Mouse (Mus musculus) frontal cortex, postnatal 36 days (tissue): ENCODE measurements around the gene Sass6.
"Not testable (repeated sequence)": the region's sequence is repeated elsewhere in the genome, so short reads cannot be mapped to it uniquely, and the experiment has no call there.

Source experiments
- DNase-seq, 2 experiments: peaks; one replicate each; pipeline ENCODE4 v3.0.0; 2022; ENCODE audit warnings: low spot score in 2 of 2

The Sass6 gene

DNA sequence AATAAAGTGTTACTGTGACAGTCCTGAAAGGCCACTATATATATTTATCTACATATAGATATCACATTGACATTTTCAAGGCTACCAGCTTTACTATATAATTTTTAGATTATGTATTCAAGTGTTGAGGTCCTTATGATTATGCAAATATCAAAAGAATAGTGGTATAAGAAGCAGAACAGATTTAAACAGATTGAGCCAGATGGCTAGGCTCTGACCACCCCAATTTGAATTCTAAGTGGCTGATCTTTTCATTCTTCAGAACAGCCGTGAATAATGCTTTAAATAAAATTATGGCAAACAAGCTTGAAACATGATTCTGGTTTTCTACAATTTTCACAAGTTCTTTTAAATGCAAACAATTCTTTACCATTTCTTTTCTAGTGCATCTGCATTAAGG, 36.7 kb downstream of the Sass6 start:
- no peak for DNase-seq

DNA sequence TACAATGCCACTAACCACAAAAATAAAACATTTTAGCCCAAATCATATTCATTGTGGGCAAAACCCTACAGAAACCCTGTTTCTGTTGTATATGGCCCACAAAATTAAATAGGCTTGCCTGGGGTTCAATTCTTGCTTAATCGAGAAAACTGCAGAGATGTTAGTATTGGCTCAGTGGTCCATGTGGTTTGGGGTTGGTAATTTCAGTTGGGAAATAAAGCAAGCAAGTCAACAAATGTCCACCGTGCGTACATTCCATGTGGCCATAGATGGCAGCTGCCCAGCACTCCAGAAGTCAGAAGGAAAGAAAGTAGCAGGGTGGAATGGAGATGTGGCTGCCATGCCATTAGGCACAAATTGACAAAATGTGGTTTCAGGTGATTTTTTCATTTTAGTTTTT, 38.2 kb downstream of the Sass6 start:
- DNase-seq, result no peak

DNA sequence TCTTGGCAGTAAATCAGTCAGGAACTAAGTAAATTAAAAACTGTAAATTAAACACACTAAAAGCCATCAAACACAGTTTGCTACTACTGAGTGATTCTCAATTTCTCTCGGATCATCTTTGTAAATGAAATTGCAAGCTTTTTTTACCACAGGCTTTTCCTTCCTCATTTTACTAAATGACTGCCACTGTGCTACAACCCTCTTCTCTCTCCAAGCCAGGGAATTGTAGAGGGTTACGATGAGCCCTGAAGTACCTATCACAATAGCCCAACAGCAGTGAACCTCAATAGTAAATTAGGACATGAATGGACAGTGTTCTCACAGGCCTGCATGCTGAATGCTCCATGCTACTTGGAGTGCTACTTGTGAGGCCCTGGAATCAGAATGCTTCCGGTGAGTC, 39.3 kb downstream of the Sass6 start:
- no peak for DNase-seq

DNA sequence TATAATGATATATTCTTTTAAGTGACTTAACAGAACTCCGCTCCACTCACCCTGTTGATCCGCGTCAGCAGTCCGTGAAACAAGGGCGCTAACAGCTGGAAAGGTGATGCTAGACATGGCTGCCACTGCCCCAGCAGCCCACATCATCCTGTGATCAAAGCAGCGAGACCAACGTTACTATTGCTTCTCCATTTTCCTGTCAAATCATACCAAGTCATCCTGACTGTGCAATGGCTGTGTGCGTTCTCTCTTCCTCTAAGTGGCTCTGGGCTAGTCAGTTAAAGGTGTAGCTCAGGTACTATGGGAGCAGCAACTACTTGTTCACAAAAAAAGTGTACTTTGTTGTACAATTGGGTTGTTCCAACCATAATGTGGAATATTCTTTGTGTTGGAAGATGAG, 40.1 kb downstream of the Sass6 start:
- no peak for DNase-seq

DNA sequence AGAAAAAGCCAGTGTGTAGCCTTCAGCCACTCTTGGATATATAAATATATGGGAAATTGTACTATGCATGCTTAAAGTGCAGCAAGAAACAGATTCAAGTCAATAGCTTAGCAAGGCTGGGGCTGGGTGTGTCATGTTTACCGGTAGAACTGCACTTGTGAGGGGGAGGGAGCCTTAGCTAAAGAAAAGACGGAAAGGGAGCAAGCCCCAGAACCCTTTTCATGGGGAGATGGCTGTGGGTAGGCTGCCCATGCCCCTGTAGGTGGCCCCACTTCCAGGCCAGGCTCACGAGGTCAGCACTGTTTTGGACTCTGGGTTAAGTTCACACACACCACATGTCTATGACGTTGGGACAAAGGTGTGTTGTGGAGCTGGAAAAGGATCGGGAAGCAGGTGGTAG, 41.0 kb downstream of the Sass6 start:
- no peak for DNase-seq

DNA sequence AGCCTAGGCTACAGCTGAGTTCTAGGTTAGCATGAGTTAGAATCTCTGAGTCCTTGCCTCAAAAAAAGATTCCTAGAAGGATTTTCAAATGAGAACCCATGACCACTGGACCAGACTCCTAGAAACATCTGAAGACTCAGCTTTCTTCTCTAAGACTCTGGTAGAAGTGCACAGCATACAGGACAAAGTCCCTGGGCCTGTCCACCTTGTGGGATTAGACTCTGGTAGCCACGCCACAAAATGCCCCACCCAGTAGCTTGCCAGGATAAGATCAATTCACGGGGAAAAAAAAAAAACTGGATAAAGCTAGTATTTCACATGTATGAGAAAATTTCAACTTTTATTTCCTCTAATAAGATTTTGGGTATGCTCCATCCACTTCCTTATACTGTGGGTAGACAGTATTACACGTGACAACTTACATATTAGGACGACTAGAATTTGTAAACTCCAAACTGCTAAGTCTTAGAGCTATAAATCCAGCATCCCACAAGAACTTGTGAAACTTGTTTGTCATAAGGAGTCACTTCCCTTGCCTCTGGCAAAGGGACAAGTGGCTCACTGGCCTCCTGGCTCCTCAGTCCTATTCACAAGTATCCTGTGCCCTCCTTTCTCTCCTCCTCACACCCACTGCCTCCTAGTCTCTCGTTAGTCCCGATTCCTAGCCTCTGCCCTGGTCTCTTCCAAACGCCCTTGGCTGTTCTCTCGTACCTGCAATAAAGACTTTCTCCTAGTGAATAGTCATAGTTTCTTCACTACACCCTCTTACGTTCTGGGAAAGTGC, 43.1 kb downstream of the Sass6 start:
- no peak for DNase-seq

DNA sequence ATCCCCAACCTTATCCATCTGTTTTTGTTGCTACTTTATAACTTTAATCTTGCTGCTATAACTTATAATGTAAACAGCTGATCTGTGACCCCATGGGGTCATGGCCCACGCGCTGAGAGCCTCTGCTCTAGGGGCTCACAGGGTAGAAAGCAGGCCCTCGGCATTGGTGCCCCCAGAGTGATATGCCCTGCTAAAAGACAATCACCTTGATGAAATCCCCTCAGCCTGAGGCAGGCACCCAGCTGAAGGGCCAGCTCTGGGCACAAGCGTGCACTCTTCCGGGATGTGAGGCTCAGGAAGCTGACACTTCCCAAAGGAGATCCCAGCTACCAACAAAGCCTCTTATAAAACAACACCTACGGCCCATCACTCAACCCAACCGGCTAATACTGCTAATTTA, 43.8 kb downstream of the Sass6 start:
- no peak for DNase-seq

DNA sequence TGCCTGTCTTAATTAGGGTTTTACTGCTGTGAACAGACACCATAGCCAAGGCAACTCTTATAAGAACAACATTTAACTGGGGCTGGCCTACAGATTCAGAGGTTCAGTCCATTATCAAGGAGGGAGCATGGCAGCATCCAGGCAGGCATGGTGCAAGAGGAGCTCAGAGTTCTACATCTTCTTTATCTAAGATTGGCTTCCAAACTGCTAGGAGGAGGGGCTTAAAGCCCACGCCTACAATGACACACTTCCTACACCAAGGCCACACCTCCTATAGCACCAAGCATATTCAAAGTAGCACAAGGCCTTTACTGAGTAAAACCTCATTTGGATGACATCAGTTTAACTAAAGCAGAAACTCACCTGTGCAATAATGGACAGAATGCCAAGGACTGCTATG, 45.2 kb downstream of the Sass6 start:
- DNase-seq, result no peak

DNA sequence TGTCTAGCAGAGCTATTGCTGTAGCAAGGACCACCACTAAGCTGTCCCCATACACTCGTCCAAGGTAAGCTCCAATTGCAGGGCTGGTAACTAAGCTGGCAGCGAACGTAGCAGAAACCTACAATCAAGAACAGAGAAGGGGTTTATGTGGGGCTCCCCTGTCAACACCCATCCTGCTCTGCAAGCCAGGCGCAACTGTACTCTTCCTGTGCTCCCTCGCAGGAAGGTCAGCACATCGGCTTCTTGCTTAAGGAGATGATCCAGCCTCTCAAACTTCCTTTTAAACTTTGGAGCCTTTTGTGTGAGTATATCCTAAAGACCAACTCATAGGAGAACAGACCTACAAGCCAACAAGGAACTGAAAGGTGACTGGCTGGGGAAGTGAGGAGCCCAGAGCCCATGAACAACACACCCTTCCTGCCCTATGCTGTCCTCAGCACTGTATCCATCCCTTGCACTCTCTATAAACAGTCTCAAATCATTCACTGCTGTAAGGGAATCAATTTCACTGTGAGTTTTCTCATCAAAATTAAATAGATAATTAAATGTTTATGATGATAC, 47.1 kb downstream of the Sass6 start:
- DNase-seq, result no peak

DNA sequence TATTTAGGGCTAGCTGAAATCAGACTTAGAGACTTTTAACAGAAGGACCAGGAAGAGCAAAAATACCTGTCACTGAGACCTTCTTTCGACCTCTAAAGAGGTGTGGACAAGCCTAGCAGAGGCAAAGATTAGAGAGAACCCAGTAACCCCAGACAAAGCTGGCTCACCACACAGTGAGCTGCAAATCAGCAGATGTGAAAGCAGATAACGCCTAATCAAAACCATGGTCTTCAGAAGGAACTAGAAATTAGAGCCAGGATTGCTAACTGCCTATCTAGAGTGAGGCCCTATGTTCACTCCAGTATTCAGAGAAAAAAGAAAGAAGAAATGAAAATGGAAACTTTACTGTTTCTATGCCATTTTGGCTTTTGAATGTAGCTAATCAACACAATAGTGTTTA, 47.6 kb downstream of the Sass6 start:
- DNase-seq, result no peak

DNA sequence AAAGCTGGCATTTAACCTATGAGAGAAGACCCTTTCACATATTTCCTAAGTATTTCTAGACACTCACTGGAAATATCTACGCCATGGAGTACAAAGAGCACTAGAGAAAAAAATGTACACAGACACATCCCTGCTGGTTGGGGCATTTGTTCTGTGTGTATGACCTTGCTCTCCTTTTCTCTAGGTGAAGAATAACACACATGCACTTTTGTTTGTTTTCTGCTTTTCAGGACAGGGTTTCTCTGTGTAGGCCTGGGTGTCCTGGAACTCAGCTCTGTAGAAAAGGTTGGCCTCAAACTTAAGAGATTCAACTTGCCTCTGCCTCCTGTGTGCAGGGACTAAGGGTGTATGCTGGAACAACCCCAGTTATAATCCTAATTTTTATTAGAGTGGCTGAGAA, 51.6 kb downstream of the Sass6 start:
- no peak for DNase-seq

DNA sequence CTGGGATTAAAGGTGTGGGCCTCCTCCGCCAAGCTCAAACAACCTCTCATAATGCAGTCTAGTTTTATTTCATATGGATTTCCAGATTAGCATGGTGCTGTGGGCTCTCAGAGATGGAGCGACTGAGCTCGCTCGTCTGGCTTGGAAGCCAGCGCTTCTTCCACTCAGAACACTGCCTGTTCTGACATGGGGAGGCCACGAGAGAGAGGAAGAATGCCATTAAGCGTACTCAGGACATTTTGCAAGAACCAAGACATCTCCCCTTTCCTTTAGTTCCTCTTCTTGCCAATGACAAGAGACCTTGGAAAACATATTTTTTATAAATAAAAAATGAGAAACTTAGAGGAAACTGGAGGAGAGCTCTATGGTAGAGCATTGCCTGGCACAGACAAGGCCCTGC, 54.0 kb downstream of the Sass6 start:
- no peak for DNase-seq

DNA sequence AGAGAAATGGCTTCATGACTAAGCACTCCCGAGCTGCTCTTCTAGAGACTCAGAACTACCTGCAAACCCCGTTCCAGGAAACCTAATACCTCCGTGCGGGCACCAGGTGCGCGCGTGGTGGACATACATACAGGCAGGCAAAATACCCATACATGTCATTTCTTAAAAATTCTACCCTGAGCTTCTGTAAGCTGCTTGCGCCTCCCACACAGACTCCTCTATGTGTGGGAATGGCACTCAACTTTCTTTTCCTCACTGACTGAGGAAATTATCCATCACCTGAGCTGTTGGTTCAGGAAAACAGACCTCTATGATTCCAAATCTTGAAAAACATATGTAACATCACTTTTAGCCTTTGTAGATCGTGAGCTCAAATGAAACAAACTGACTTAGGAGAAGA, 55.9 kb downstream of the Sass6 start:
- peak in 1 of 2 experiments; percentile 23 for DNase-seq

DNA sequence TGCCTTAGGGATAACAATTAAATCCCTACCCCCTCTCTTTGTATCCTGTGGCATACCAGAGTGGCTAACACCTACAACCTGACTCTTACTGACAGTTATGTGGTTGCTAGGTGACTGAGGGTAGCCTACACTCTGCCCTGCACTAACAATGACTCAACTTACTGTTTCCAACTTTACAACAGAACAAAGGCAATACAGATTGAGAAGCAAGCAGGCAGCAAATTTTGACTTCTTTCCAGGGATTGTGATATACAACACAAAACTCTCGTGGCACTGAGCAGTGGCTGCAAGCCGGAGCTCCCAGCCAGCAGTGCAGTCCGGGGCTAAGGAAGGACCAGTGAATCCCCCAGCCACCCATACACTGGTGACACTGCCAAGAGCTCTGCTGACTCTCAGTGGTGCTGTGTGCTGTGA, 57.3 kb downstream of the Sass6 start:
- DNase-seq, result peak in 1 of 2 experiments; percentile 20

DNA sequence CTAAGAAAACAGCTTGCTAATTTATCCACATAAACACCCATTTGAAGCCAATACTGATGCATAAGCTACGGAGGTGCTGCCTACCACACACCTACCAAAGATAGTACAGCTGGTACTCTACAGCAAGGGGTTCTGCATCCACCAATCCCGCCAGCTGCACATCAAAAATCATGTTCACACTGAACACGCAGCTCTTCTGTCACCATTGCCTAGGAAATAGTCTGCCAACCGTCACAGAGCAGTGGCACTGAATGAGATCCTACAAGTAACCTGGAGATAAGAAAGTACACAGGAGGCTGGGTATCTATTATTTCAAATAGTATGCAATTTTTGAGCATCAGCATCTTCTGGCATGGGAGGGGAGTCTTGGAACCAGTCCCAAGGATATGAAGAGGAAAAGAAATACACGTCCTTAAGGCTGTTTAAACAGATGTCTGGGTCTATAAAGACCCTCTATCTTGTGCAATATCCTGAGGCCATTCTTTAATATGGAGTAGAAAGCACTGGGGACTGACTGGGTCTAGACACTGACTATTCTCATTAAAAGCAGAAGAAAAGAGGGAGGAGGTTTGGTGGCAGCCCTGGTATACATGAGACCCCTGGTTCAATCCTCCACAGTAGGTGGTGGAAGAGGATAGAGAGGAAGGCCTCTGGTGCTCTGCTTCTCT, 58.6 kb downstream of the Sass6 start:
- DNase-seq, result no peak

DNA sequence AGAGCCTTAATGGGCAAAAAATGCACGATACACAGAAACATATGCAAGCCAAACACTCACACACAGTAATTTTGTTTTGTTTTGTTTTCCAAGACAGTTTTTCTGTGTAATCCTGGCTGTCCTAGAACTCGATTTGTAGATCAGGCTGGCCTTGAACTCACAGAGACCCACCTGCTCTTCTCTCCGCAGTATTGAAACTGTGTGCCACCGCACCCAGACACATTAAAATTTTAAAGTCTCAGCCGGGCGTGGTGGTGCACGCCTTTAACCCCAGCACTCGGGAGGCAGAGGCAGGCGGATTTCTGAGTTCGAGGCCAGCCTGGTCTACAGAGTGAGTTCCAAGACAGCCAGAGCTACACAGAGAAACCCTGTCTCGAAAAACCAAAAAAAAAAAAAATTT, 59.3 kb downstream of the Sass6 start:
- DNase-seq, result not testable (repeated sequence)

DNA sequence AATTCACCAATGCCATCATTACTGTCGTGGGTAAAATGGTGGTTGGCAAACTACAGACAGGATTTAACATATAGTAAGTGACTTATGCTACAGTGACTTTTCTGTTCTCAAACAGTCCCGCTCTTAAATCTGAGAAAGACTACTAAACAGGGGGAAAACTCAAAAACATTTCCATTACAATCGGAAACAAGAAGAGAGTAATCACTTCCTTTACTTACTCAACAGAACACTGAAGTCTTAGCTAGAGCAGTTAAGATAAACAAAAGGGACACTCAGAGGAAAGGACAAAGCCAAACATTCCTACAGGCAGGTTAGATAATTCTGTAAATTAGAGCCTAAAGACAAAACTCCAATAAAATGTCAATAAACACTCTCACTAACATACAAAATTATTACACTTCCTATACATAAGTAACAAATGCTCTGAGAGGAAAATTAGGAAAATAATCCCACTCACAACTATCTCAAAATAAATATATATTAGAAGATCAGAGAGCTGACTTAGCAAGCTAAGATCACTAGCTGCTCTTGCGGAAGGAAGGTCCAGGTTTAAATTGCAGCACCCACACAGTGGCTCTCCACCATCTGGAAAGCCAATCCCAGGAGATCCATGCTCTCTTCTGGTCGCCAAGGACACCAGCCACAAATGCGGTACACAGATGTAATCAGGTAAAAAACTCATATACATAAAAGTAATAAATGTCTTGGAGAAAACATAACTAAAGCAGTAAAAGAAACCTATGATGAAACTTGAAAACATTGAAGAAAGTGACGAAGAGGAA, 61.6 kb downstream of the Sass6 start:
- DNase-seq, result no peak

DNA sequence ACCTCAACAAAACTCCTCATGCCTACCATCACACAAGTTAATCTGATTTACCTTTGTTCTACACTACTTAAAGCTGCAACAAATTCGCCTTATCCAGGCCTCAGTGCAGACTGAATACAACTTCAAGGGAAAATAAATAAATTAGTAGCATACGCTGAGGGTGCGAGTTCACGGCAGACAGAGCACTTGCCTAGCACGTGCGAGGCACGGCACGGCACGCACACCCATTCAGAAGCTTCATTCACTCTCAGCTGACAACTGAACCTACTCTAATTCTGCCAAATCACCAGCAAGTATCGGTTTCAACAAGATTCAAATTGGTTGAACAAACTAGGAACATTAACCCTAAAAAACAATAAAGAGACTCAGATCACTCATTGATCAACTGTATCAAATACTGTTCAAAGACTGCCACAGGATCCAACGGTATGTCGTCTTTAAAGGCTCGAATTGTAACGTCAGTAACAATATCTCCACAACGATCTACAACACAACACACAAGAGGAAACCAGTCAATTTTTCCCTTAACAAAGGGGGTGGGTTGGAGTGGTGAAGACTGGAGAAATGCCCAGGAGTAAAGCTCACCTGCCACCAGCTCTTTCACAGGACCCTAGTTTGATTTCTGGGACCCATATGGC, 64.3 kb downstream of the Sass6 start:
- no peak for DNase-seq

DNA sequence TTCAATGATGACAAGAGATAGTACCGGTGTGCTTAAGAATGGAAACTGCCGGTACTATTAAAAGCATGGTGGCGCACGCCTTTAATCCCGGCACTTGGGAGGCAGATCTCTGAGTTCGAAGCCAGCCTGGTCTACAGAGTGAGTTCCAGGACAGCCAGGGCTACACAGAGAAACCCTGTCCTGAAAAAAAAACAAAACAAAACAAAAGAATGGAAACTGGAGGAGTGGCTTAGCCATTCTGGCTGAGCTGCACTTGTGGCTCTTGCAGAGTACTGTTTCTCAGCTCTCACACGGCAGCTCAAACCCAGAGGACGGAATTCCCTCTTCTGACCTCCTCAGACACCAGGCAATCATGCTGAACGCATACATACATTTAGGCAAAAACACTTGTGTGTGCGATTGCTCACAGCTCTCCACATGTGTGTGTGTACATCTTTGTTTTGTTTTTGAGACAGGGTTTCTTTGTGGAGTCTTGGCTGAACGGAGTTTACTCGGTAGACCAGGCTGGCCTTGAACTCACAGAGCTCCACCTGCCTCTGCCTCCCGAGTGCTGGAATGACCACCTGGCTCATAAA, 65.2 kb downstream of the Sass6 start:
- no peak for DNase-seq

DNA sequence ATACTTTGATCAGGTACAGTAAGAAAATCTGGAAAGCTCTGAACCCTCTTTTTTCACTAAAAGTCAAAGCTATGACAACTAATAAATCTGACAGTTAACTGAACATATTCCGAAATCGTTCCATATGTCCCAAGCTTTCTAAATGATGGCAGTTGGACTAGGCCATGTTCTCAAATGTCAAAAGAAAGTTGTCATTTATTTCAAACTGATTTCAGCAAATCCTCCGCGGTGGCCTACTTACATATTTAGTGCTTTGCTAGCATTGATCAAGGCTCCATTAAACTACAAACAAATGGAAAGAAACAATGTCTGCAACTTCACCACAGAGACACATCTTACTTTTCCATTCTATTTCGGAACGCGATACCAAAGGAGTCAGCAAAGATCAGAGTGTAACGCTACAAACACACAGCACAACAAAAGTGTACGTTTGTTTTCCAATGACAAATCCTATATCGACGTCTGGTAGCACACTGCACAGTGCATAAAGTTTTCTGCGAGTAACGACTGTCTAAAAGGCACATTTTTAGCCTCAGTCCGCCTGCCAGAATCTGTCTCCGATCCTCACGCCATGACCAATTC, 66.6 kb downstream of the Sass6 start:
- DNase-seq, result no peak

DNA sequence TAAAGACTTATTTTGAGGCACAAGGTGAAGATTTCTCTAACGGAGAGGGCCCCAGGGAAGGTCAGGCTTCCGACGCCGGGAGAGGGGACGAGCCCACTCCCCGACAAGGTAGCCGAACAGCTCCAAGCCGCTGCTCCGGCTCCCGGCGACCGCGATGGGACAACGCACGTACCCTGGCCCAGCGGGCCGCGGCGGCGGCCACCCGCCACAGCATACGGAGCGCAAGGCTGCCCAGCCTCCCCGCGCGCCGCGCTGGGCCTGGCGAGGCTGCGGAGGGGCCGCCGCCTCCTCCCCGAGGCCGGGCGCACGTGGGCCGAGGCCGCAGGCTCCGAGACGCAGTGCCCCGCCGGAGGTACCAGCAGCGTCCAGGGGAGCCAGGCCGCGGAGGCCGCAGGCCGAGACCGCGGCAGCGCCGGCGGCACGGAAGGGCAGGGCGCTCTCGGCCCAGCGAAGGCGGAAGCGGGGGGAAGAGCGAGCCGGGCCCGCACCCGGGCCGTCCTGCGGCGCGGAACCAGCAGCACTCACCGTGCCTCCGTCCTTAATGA, 67.2 kb downstream of the Sass6 start:
- DNase-seq, result peak; percentile 35 to 49
